Mouse (Mus musculus): Measurements from ENCODE around the gene Strip2.

DNA sequence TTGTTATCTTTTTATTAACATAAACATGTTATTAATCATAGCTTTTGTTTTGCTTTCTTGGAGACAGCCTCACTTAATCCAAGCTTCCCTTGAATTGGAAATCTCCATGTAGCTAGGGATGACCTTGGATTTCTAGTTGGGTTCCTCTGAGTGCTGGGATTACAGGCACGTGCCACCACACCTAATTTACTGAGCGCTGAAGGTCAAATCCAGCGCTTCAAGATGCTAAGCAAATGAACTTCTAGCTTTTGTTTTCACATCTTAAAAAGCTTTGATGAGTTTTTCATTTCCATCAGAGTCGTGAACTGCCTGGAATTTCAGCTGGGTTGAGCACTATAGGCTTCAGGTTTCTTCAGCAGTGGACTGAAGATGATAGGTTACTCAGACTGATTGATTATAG, 40.0 kb upstream of the Strip2 start:
- TF ChIP-seq CTCF (IDR thresholded peaks at IDR 0.05; ENCODE audit: low read depth, low read length) = no peak
- no peak for TF ChIP-seq POLR2AphosphoS5 (IDR thresholded peaks at IDR 0.05; ENCODE audit: insufficient replicate concordance, low read depth, low read length)
- TF ChIP-seq GATA1 (IDR thresholded peaks at IDR 0.05; ENCODE audit: borderline replicate concordance, low read length) = no peak
- TF ChIP-seq TAL1 (conservative IDR thresholded peaks at IDR 0.05; ENCODE audit: low read depth, low read length) = no peak
- no peak for TF ChIP-seq GATA2 (IDR thresholded peaks at IDR 0.05; ENCODE audit: borderline replicate concordance, low read depth, low read length)

All from G1E (cell line).